Mouse (Mus musculus): ENCODE data around the gene Actr2.
"Not testable (repeated sequence)": the region's sequence is repeated elsewhere in the genome, so short reads cannot be mapped to it uniquely, and the experiment has no call there.

Actr2 gene

GRCm38 (mm10) chr11:20052814-20053536 is 59.7 kb downstream of the Actr2 start:
- no peak for DNase-seq (ENCODE audit: extremely low read depth, low read depth, low spot score)

- DNase-seq (ENCODE audit: extremely low read depth, low read depth, low spot score), result no peak
Measured at GRCm38 (mm10) chr11:20045586-20045985, 67.1 kb downstream of the Actr2 start.

- no peak for DNase-seq (ENCODE audit: extremely low read depth, low read depth, low spot score)
Measured at GRCm38 (mm10) chr11:20043256-20043655, 69.5 kb downstream of the Actr2 start.

DNA sequence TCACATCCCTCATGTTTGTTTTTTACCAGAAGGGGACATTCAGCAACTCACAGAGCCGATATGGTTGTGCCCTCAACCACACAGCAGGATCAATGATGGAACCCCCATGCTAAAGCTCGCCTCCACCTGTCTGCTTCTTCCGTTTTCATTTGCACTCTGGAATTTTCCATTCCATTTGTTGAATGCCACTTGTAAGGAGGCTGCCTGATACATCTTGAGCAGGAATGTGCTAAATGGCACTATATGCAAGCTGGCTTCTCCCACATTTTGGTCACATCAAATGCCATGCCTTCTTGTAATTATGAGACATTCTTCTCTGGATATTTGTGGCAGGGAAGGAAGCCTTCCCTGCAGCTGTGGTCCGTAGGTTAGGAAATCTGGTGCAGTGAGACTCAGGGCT is 70.6 kb downstream of the Actr2 start:
- no peak for DNase-seq (ENCODE audit: extremely low read depth, low read depth, low spot score)

GRCm38 (mm10) chr11:20041164-20041920 is 71.4 kb downstream of the Actr2 start:
- DNase-seq (ENCODE audit: extremely low read depth, low read depth, low spot score), result no peak

GRCm38 (mm10) chr11:20038723-20039122 is 74.0 kb downstream of the Actr2 start:
- DNase-seq (ENCODE audit: extremely low read depth, low read depth, low spot score), result no peak

DNA sequence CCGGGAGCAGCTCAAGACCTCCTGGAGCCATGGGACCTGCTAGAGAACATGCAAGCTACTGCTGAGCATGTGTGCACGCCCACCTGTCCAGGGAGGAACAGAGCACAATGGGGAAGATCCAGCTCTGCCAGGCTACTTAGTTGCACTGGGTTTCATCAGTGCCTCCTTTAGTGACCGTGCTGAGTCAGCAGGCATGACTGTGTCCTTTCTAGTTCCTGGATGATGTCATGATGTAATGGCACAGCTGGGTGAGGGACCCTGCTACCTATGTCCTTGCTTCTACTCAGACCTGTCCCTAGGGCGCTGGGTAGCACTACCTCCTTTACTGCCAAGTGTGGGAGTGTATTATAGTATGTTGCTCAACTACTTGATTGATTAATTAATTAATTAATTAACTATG is 75.0 kb downstream of the Actr2 start:
- peak; percentile 47 for DNase-seq (ENCODE audit: extremely low read depth, low read depth, low spot score)

- DNase-seq (ENCODE audit: extremely low read depth, low read depth, low spot score), result no peak
Measured at GRCm38 (mm10) chr11:20035972-20036371, 76.7 kb downstream of the Actr2 start.

- no peak for DNase-seq (ENCODE audit: extremely low read depth, low read depth, low spot score)
Measured at GRCm38 (mm10) chr11:20035343-20035928, 77.3 kb downstream of the Actr2 start.

DNA sequence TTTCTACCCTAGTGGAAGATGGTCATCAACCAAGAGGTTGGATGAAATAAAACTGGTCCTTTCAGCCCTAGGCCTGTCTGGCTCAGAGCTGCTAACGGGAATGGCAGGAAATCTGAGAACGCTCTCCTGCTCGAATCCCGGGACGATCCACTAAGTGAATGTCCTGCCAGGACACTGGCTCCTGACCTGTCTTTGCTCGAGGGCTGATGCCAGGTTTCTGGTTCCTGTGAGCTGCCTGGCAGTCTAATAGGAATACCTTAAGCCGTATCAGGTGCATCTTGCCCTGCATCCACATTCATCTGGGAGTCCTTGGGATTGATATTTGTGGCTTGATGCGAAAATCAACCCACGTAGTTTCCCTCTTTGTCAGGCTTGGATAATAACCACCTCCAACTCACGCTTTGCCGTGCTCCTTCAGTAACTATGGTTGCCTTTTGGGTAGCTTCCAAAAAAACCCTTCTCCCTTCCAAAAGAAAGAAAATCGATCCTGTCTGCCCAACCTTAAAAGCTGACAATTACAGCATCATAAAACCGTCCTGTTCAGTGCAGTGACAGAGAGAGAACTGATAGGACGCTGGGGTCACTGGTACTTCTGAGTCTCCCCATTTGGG is 78.3 kb downstream of the Actr2 start:
- no peak for DNase-seq (ENCODE audit: extremely low read depth, low read depth, low spot score)

GRCm38 (mm10) chr11:20033541-20034160 is 79.1 kb downstream of the Actr2 start:
- DNase-seq (ENCODE audit: extremely low read depth, low read depth, low spot score), result no peak

GRCm38 (mm10) chr11:20031536-20031935 is 81.2 kb downstream of the Actr2 start:
- no peak for DNase-seq (ENCODE audit: extremely low read depth, low read depth, low spot score)

GRCm38 (mm10) chr11:20030973-20031372 is 81.7 kb downstream of the Actr2 start:
- DNase-seq (ENCODE audit: extremely low read depth, low read depth, low spot score), result not testable (repeated sequence)

GRCm38 (mm10) chr11:20029014-20029413 is 83.7 kb downstream of the Actr2 start:
- no peak for DNase-seq (ENCODE audit: extremely low read depth, low read depth, low spot score)

DNA sequence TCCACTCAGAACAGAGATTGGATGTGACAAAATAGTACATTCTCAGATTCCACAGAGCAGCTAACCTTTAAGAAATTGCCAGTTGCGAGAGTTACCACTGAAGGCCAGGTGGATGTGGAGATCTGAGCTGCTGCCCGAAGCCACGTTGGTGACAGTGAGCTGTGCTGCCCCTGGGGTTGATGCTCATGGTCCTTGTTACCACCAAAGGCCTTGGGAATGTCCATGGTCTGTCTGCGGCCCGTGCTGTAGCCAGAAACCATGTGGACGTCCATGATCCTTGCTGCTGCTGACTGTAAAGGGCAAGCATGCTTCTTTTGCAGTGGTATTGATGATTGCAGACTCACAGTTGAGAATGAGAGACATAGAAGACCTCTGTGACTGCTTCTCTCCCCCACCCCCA is 84.3 kb downstream of the Actr2 start:
- no peak for DNase-seq (ENCODE audit: extremely low read depth, low read depth, low spot score)

DNA sequence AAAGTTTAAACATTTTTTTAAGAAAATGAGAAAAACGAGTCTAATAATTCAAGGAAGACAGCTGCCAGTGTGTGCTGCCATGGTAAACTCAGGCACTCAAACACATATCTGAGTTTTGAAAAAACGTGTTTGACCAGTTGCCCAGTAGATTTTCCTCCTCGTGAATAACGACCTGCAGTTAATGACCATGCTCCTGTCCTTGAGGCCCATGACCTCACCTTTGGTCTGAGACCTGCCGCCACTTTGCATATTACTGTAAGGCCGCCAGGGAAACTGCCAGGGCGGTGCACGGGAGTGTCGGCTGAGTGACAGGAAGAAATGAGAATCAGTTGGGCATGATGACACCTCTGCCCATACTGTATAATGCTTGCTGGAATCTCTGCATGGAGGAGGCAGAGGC is 85.0 kb downstream of the Actr2 start:
- DNase-seq (ENCODE audit: extremely low read depth, low read depth, low spot score), result no peak

DNA sequence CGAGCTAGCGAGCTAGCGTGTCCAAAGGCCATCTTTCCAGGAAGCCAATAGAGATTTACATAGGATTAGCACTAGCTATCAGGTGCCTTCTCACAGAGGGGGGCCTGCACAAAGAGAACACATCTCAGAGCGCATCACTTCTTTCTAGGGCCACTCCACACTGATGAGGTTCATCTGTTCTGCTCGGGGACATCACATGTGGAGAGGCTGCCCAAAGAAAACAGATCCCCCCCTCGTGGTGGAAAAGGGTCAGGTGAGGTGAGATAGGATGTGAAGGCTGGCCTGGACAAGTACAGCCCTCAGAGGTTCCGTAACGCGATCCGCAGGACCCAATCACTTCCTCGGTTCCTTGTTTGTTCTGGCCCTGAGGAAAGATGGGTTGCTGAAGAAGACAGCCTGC is 86.8 kb downstream of the Actr2 start:
- DNase-seq (ENCODE audit: extremely low read depth, low read depth, low spot score), result no peak

GRCm38 (mm10) chr11:20022911-20023482 is 89.7 kb downstream of the Actr2 start:
- no peak for DNase-seq (ENCODE audit: extremely low read depth, low read depth, low spot score)

GRCm38 (mm10) chr11:20022462-20022861 is 90.3 kb downstream of the Actr2 start:
- DNase-seq (ENCODE audit: extremely low read depth, low read depth, low spot score), result no peak

- DNase-seq (ENCODE audit: extremely low read depth, low read depth, low spot score), result no peak
Measured at GRCm38 (mm10) chr11:20020720-20021119, 92.0 kb downstream of the Actr2 start.

GRCm38 (mm10) chr11:20018905-20019304 is 93.8 kb downstream of the Actr2 start:
- DNase-seq (ENCODE audit: extremely low read depth, low read depth, low spot score), result no peak

Measured in fat pad, adult 2 months (tissue).